Mouse (Mus musculus) embryo, embryonic 10 days (tissue): ENCODE measurements at regions not wholly inside any gene's neighbourhood (a gene's known extent, or its start where the extent isn't known, plus 50 kb on each side); places are given as distances from the start of the nearest gene placed in this dataset.

Source experiments
- DNase-seq: peaks from one replicate; pipeline ENCODE4 v3.0.0-alpha.2; 2015; ENCODE audit warnings: low spot score

- no peak for DNase-seq
Measured at GRCm38 (mm10) chr14:25292557-25292956, 166.4 kb upstream of the Zmiz1 start.

GRCm38 (mm10) chr14:25294226-25294625 lies 164.8 kb upstream of the Zmiz1 start:
- DNase-seq: no peak

- no peak for DNase-seq
Measured at GRCm38 (mm10) chr14:25295688-25296350, 163.2 kb upstream of the Zmiz1 start.

- DNase-seq: no peak
Measured at GRCm38 (mm10) chr14:25299673-25300190, 159.3 kb upstream of the Zmiz1 start.

GRCm38 (mm10) chr14:25301336-25302031 lies 157.5 kb upstream of the Zmiz1 start:
- DNase-seq: no peak

GRCm38 (mm10) chr14:25304391-25304851 lies 154.6 kb upstream of the Zmiz1 start:
- peak; percentile 74 for DNase-seq

- DNase-seq: no peak
Measured at GRCm38 (mm10) chr14:25306166-25306565, 152.8 kb upstream of the Zmiz1 start.

GRCm38 (mm10) chr14:25306961-25307654 lies 151.9 kb upstream of the Zmiz1 start:
- DNase-seq: no peak

- no peak for DNase-seq
Measured at GRCm38 (mm10) chr14:25308051-25308450, 150.9 kb upstream of the Zmiz1 start.

GRCm38 (mm10) chr14:25310671-25311151 lies 148.3 kb upstream of the Zmiz1 start:
- DNase-seq: no peak

- no peak for DNase-seq
Measured at GRCm38 (mm10) chr14:25311475-25311874, 147.5 kb upstream of the Zmiz1 start.

- no peak for DNase-seq
Measured at GRCm38 (mm10) chr14:25312135-25312534, 146.8 kb upstream of the Zmiz1 start.

- no peak for DNase-seq
Measured at GRCm38 (mm10) chr14:25312814-25313426, 146.1 kb upstream of the Zmiz1 start.

GRCm38 (mm10) chr14:25313693-25314240 lies 145.2 kb upstream of the Zmiz1 start:
- no peak for DNase-seq

- no peak for DNase-seq
Measured at GRCm38 (mm10) chr14:25316491-25316890, 142.5 kb upstream of the Zmiz1 start.

- DNase-seq: peak; percentile 90
Measured at GRCm38 (mm10) chr14:25317680-25318471, 141.1 kb upstream of the Zmiz1 start.

GRCm38 (mm10) chr14:25318909-25319308 lies 140.1 kb upstream of the Zmiz1 start:
- DNase-seq: no peak

GRCm38 (mm10) chr14:25320141-25320540 lies 138.8 kb upstream of the Zmiz1 start:
- no peak for DNase-seq

GRCm38 (mm10) chr14:25323542-25324484 lies 135.2 kb upstream of the Zmiz1 start:
- no peak for DNase-seq

GRCm38 (mm10) chr14:25325887-25326286 lies 133.1 kb upstream of the Zmiz1 start:
- DNase-seq: no peak
